Mouse (Mus musculus) hindbrain, embryonic 16.5 days (tissue): ENCODE results near the gene Kctd5. TPM values are rescaled to one million over a fixed set of nuclear protein-coding genes. Genes with fewer than 3 reads are reported as not detected.

ENCODE experiments used
- ATAC-seq: fragments of 200-750 bp; cut with Nextera tagmentation; 2 replicates; pipeline ENCODE4 v1.8.0; 2017; ENCODE audit warnings: moderate TSS enrichment, moderate library complexity
- H3K27ac ChIP-seq: fragments of 300-500 bp; sonication (generic); 2 replicates; pipeline ENCODE4 v1.5.1; 2014; ENCODE audit warnings: low read depth, mild to moderate bottlenecking, control low read depth, low read length, moderate library complexity
- H3K27me3 ChIP-seq: fragments of 300-500 bp; sonication (generic); replicated peaks from 2 replicates; pipeline ENCODE4 v1.6.1; 2014; ENCODE audit warnings: low read length; ENCODE audit not compliant: control insufficient read depth, insufficient read depth
- H3K36me3 ChIP-seq: fragments of 300-500 bp; sonication (generic); 2 replicates; pipeline ENCODE4 v1.6.1; 2014; ENCODE audit warnings: mild to moderate bottlenecking, low read length, moderate library complexity, mixed read lengths; ENCODE audit not compliant: control insufficient read depth, insufficient read depth
- H3K4me1 ChIP-seq: fragments of 300-500 bp; sonication (generic); 2 replicates; pipeline ENCODE4 v1.6.1; 2014; ENCODE audit warnings: low read depth, low read length; ENCODE audit not compliant: control insufficient read depth, insufficient read depth
- H3K4me2 ChIP-seq: fragments of 300-500 bp; sonication (generic); 2 replicates; pipeline ENCODE4 v1.6.1; 2014; ENCODE audit warnings: mild to moderate bottlenecking, low read length, control low read depth, moderate library complexity
- H3K4me3 ChIP-seq: fragments of 300-500 bp; sonication (generic); 2 replicates; pipeline ENCODE4 v1.5.1; 2014; ENCODE audit warnings: mild to moderate bottlenecking, low read length, control low read depth, moderate library complexity
- H3K9ac ChIP-seq: fragments of 300-500 bp; sonication (generic); 2 replicates; pipeline ENCODE4 v1.6.1; 2014; ENCODE audit warnings: low read depth, mild to moderate bottlenecking, control low read depth, low read length, moderate library complexity
- H3K9me3 ChIP-seq: fragments of 300-500 bp; sonication (generic); 2 replicates; pipeline ENCODE4 v1.6.1; 2014; ENCODE audit warnings: mild to moderate bottlenecking, low read length, moderate library complexity; ENCODE audit not compliant: control insufficient read depth
- WGBS: fragments of 180-500 bp; shearing (Covaris S2); extraction: QIAGEN DNeasy Blood & Tissue Kit; methylation state at CpG from one replicate; pipeline ENCODE4 v1.1.7; 2014; 5-methylcytosine and 5-hydroxymethylcytosine counted together
- polyA plus RNA-seq: library from polyadenylated mRNA; unstranded; fragments of >200 nt; fragmentation: Nextera tagmentation; extraction: Ambion mirVana; gene quantifications from 2 replicates; pipeline ENCODE4 v1.2.1, GENCODE M21; 2015

Gene Kctd5
- polyA plus RNA-seq, 1 experiment from 2014 or later, result 89.9 TPM

GRCm38 (mm10) chr17:24084593-24084992 is 11.3 kb upstream of the Kctd5 start:
- no peak overlapping the region for H3K9ac ChIP-seq
- H3K36me3 ChIP-seq, result peaks cover 11% of the 10 kb centered on the region
- H3K9me3 ChIP-seq, result no peaks in the 10 kb centered on the region
- no peaks in the 10 kb centered on the region for H3K27me3 ChIP-seq
- 50% methylated on average over 1 of the region's 1 CpGs for WGBS
- H3K4me3 ChIP-seq, result no peak overlapping the region
- H3K4me1 ChIP-seq, result no peaks in the 10 kb centered on the region
- no peak for ATAC-seq
- no peak overlapping the region for H3K4me2 ChIP-seq
- H3K27ac ChIP-seq, result no peak overlapping the region

DNA sequence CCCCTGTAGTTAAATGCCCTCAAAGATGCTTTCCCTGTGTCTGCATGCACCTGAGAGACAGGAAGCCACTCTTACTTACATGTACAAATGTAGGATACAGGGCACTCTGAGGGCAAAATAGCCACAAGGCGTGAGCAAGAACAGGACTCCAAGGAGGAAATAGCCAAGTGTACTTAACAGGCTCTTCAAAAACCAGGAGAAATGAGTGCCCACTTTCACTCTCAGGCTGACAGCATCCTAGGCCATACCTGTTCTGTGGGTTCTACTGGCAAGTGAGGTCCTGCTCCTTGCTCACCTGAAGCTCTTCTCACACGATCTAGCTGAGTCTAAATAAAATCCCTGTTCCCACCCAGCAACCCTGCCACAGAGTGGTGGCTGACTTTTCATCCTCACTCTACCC is 3.8 kb upstream of the Kctd5 start:
- H3K9me3 ChIP-seq, result no peaks in the 10 kb centered on the region
- H3K4me2 ChIP-seq, result no peak overlapping the region
- no peak overlapping the region for H3K27ac ChIP-seq
- no peaks in the 10 kb centered on the region for H3K27me3 ChIP-seq
- WGBS, result 80% methylated on average over 2 of the region's 2 CpGs
- no peak overlapping the region for H3K9ac ChIP-seq
- no peak overlapping the region for H3K4me3 ChIP-seq
- ATAC-seq, result no peak
- peaks cover 18% of the 10 kb centered on the region for H3K36me3 ChIP-seq
- peaks cover 3% of the 10 kb centered on the region for H3K4me1 ChIP-seq

GRCm38 (mm10) chr17:24069531-24069930 is 3.8 kb downstream of the Kctd5 start:
- peaks cover 20% of the 10 kb centered on the region for H3K4me1 ChIP-seq
- H3K27me3 ChIP-seq, result no peaks in the 10 kb centered on the region
- no peak overlapping the region for H3K4me2 ChIP-seq
- ATAC-seq, result no peak
- WGBS, result 83% methylated on average over 3 of the region's 3 CpGs
- no peak overlapping the region for H3K9ac ChIP-seq
- H3K27ac ChIP-seq, result no peak overlapping the region
- 0 out of 2 replicates have a peak, but pooled peaks cover 2% of the 10 kb centered on the region for H3K36me3 ChIP-seq
- no peaks in the 10 kb centered on the region for H3K9me3 ChIP-seq
- no peak overlapping the region for H3K4me3 ChIP-seq

DNA sequence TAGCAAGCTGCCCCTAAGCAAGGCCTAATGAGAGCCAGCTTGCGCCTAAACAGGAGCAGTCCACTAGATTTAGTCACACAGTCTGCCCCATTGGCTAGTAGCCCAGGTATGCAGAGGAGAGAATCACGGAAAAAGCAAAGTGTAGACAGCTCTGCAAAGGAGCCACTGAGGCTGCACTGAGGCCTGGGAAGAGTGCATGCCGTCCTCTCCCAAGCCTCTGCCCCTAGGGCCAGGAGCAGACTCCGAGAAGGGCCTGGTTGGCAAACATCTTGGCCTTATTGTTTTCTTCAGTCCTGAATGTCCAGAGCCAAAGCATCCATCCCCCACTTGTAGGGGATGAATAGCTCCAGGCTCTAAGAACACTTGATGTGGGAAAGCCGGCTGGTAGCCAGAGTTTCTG is 5.0 kb downstream of the Kctd5 start:
- Histone ChIP-seq H3K27me3 (no peaks in the 10 kb centered on the region), H3K36me3 (0 out of 2 replicates have a peak, but pooled peaks cover 2% of the 10 kb centered on the region), H3K9me3 (no peaks in the 10 kb centered on the region), H3K9ac (no peak overlapping the region), H3K4me3 (no peak overlapping the region), H3K27ac (peak overlapping the region; percentile 13; the same call in 1 of the 2 replicates), H3K4me1 (peaks cover 20% of the 10 kb centered on the region), H3K4me2 (no peak overlapping the region)
- peak; percentile 13; the same call in 1 of the 2 replicates for ATAC-seq
- 72% methylated on average over 5 of the region's 5 CpGs for WGBS

- Histone ChIP-seq H3K4me2 (no peak overlapping the region), H3K27ac (peak overlapping the region; percentile 70), H3K4me3 (no peak overlapping the region), H3K9ac (no peak overlapping the region), H3K36me3 (peaks cover 14% of the 10 kb centered on the region), H3K4me1 (no peaks in the 10 kb centered on the region; the same call in 1 of the 2 replicates), H3K9me3 (no peaks in the 10 kb centered on the region), H3K27me3 (no peaks in the 10 kb centered on the region)
- peak; percentile 55; the same call in 1 of the 2 replicates for ATAC-seq
- 59% methylated on average over 4 of the region's 4 CpGs for WGBS
Observed at GRCm38 (mm10) chr17:24062459-24063155, 10.7 kb downstream of the Kctd5 start.

DNA sequence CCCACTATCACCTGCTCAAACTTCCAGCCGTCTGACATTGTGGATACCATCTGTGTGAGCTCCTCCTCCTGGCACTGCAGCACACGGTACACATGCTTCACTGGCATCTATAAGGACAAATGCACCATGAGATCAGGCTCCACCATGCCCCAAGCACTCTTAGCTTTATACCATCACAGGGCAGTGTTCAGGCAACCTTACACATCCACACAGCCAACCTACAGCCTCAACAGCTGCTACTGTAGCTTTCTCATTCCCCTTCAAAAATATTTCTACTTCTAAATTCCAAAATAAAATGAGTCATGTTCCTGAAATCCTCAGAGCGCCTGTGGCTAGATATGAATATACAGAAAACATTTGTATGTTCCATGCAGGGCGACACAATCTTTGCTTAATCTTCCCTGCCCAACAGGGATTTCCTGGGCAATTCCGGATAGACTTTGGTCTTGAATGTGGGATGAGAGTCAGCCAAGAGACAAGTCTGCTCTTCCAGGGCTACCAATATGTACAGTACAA is 15.5 kb downstream of the Kctd5 start:
- Histone ChIP-seq H3K36me3 (peaks cover 50% of the 10 kb centered on the region), H3K9me3 (no peaks in the 10 kb centered on the region), H3K4me2 (no peak overlapping the region), H3K27ac (no peak overlapping the region), H3K4me3 (no peak overlapping the region), H3K9ac (no peak overlapping the region), H3K27me3 (no peaks in the 10 kb centered on the region), H3K4me1 (no peaks in the 10 kb centered on the region)
- WGBS, result 89% methylated on average over 5 of the region's 5 CpGs
- no peak for ATAC-seq

DNA sequence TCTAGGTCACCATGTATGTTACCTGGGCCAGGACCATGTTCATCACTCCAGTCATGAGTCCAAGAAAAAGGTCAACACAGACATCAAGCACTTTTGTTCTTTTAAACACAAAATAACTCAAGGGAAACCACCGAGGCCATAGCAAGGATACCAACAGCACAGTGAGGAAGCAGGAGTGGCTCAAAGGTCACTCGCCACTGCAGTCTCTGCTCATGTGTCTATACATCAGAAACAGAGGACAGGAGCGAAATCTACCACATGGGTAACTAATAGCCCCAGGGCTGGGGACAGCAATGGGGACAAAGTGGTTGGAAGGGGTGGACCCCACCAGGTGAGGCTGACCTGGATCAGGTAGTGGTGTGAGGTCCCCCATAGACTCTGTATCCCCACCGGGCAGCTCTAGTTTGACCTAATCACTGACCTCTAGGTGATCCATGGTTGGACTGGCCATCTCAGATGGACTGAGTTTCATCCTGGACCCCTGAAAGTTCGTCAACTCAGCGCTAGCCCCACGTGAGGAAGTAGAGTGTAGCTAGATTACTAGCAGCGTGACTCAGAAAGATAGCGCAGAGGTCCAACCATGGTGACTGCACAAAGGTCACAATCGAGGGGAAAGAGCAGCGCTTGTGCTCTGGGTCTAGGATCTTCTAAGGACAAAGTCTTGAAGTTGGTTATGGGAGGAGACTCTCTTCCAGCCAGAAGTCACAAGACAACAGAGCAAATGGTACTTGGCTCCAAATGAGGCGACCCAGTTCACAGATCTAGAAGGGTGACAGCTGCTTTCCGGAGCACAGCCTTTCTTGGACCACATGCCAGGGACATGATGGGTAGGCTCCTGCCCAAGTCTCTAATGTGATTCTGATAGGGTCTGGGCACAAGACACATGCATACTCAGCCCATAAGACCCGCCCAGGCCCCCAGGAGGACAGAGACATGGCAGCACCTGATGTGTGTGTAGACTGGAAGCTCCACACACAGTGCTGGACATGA is 16.4 kb downstream of the Kctd5 start:
- Histone ChIP-seq H3K27ac (no peak overlapping the region), H3K4me2 (no peak overlapping the region), H3K36me3 (peaks cover 53% of the 10 kb centered on the region), H3K4me1 (no peaks in the 10 kb centered on the region), H3K4me3 (no peak overlapping the region), H3K9me3 (no peaks in the 10 kb centered on the region), H3K27me3 (no peaks in the 10 kb centered on the region), H3K9ac (no peak overlapping the region)
- WGBS, result 94% methylated on average over 14 of the region's 14 CpGs
- no peak for ATAC-seq

- no peaks in the 10 kb centered on the region for H3K27me3 ChIP-seq
- H3K36me3 ChIP-seq, result peaks cover 31% of the 10 kb centered on the region
- ATAC-seq, result no peak
- H3K4me2 ChIP-seq, result no peak overlapping the region
- no peaks in the 10 kb centered on the region for H3K9me3 ChIP-seq
- H3K27ac ChIP-seq, result no peak overlapping the region
- H3K4me1 ChIP-seq, result no peaks in the 10 kb centered on the region
- no peak overlapping the region for H3K9ac ChIP-seq
- 98% methylated on average over 8 of the region's 8 CpGs for WGBS
- H3K4me3 ChIP-seq, result no peak overlapping the region
Observed at GRCm38 (mm10) chr17:24049008-24049407, 24.3 kb downstream of the Kctd5 start.

GRCm38 (mm10) chr17:24048053-24048452 is 25.2 kb downstream of the Kctd5 start:
- H3K4me2 ChIP-seq, result no peak overlapping the region
- no peaks in the 10 kb centered on the region for H3K9me3 ChIP-seq
- peaks cover 27% of the 10 kb centered on the region for H3K36me3 ChIP-seq
- WGBS, result 93% methylated on average over 5 of the region's 5 CpGs
- no peak overlapping the region for H3K27ac ChIP-seq
- H3K9ac ChIP-seq, result no peak overlapping the region
- H3K27me3 ChIP-seq, result no peaks in the 10 kb centered on the region
- no peaks in the 10 kb centered on the region for H3K4me1 ChIP-seq
- H3K4me3 ChIP-seq, result no peak overlapping the region
- no peak for ATAC-seq
